Mouse (Mus musculus) forebrain, embryonic 11.5 days (tissue): Measurements from ENCODE around the gene Ankrd2. TPM values are rescaled to one million over a fixed set of nuclear protein-coding genes. Genes with fewer than 3 reads are reported as not detected.

Experiments
- ATAC-seq: fragments of 200-750 bp; cut with Nextera tagmentation; replicated peaks from 2 replicates; pipeline ENCODE4 v1.8.0; 2017; ENCODE audit warnings: moderate TSS enrichment; ENCODE audit not compliant: low FRiP score
- DNase-seq: peaks from one replicate; pipeline ENCODE4 v3.0.0-alpha.2; 2017; ENCODE audit warnings: low spot score
- H3K27ac ChIP-seq: fragments of 300-500 bp; sonication (generic); 2 replicates; pipeline ENCODE4 v1.5.1; 2014; ENCODE audit warnings: low read depth, low read length
- H3K27me3 ChIP-seq: fragments of 300-500 bp; sonication (generic); 2 replicates; pipeline ENCODE4 v1.6.1; 2014; ENCODE audit warnings: mild to moderate bottlenecking, low read length, mixed read lengths; ENCODE audit not compliant: control insufficient read depth, insufficient read depth
- H3K36me3 ChIP-seq: fragments of 300-500 bp; sonication (generic); 2 replicates; pipeline ENCODE4 v1.6.1; 2014; ENCODE audit warnings: mild to moderate bottlenecking, low read length, moderate library complexity, mixed read lengths; ENCODE audit not compliant: control insufficient read depth, insufficient read depth
- H3K4me1 ChIP-seq: fragments of 300-500 bp; sonication (generic); replicated peaks from 2 replicates; pipeline ENCODE4 v1.6.1; 2014; ENCODE audit warnings: low read length, mixed read lengths; ENCODE audit not compliant: control insufficient read depth, insufficient read depth
- H3K4me2 ChIP-seq: fragments of 300-500 bp; sonication (generic); 2 replicates; pipeline ENCODE4 v1.6.1; 2014; ENCODE audit warnings: low read depth, mild to moderate bottlenecking, low read length, moderate library complexity, mixed read lengths; ENCODE audit not compliant: severe bottlenecking
- H3K4me3 ChIP-seq: fragments of 300-500 bp; sonication (generic); 2 replicates; pipeline ENCODE4 v1.5.1; 2014; ENCODE audit warnings: low read depth, low read length
- H3K9ac ChIP-seq: fragments of 300-500 bp; sonication (generic); 2 replicates; pipeline ENCODE4 v1.6.1; 2014; ENCODE audit warnings: low read length
- H3K9me3 ChIP-seq: fragments of 300-500 bp; sonication (generic); 2 replicates; pipeline ENCODE4 v1.6.1; 2016; ENCODE audit warnings: low read length, mixed read lengths; ENCODE audit not compliant: control insufficient read depth
- WGBS: fragments of 180-500 bp; shearing (Covaris S2); extraction: QIAGEN DNeasy Blood & Tissue Kit; methylation state at CpG from one replicate; pipeline ENCODE4 v1.1.7; 2014; 5-methylcytosine and 5-hydroxymethylcytosine counted together
- polyA plus RNA-seq: library from polyadenylated mRNA; unstranded; fragments of >200 nt; fragmentation: Nextera tagmentation; extraction: Ambion mirVana; gene quantifications from 2 replicates; pipeline ENCODE4 v1.2.1, GENCODE M21; 2014

The Ankrd2 gene
- polyA plus RNA-seq, 1 experiment from 2014 or later = not detected

DNA sequence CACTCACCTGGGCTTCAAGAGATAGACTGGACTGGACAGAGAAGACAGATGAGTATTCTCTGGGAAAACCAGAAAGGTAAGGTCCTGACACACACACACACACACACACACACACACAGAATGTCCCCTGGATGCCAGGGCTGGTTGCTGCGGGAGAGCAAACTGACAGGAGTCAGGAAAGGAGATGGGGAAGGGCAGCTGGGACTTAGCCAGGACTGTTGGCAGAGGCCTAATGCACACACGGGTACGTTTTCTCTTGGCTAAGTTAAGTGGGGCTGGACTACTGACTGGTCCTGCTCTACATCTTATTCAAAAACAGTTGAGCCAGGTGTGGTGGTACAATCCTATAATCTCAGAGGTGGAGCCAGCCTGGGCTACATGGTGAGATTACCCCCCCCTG lies 557 bp downstream of the Ankrd2 start:
- no peak overlapping the region for H3K27ac ChIP-seq
- no peak for ATAC-seq
- no peak overlapping the region for H3K9ac ChIP-seq
- no peak for DNase-seq
- WGBS = 85% methylated on average over 3 of the region's 3 CpGs
- H3K4me3 ChIP-seq = no peak overlapping the region
- no peaks in the 10 kb centered on the region for H3K27me3 ChIP-seq
- peaks cover 3% of the 10 kb centered on the region; the same call in 1 of the 2 replicates for H3K4me1 ChIP-seq
- H3K36me3 ChIP-seq = no peaks in the 10 kb centered on the region
- H3K4me2 ChIP-seq = no peak overlapping the region
- H3K9me3 ChIP-seq = no peaks in the 10 kb centered on the region

DNA sequence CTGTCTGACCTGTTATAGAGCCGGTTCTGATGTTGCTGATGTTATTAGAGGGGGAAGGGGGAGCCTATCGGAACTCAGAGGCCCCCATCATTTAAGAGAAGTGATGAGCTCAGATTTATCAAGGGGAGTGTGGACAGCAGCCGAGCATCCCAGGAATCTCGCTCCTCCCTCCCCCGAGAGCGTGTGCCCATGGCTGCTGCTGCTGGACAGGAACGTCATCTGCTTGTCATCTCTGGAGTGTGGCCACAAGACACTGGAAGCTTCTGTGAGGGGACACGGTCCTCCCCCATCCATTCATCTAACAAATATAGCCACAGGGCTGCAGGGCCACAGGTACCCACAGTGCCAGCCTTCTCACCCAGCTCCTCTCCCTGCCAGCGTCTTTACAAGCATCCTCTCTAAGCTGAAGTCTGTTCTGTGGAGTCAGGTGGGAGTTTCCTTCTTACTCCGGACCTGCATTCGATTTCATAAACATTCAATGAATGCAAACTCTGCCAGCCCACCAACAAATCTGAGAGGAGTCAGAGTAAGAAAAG lies 1.4 kb downstream of the Ankrd2 start:
- Histone ChIP-seq H3K4me1 (peaks cover 3% of the 10 kb centered on the region; the same call in 1 of the 2 replicates), H3K36me3 (no peaks in the 10 kb centered on the region), H3K4me3 (no peak overlapping the region), H3K9me3 (no peaks in the 10 kb centered on the region), H3K9ac (no peak overlapping the region), H3K27ac (no peak overlapping the region), H3K27me3 (no peaks in the 10 kb centered on the region), H3K4me2 (no peak overlapping the region)
- DNase-seq (no peak), ATAC-seq (no peak)
- WGBS = 82% methylated on average over 11 of the region's 11 CpGs

- Histone ChIP-seq H3K9ac (no peak overlapping the region), H3K27ac (no peak overlapping the region), H3K4me1 (peaks cover 3% of the 10 kb centered on the region; the same call in 1 of the 2 replicates), H3K4me2 (no peak overlapping the region), H3K27me3 (no peaks in the 10 kb centered on the region), H3K36me3 (no peaks in the 10 kb centered on the region), H3K9me3 (no peaks in the 10 kb centered on the region), H3K4me3 (no peak overlapping the region)
- 91% methylated on average over 12 of the region's 12 CpGs for WGBS
- ATAC-seq (no peak), DNase-seq (no peak)
Observed at GRCm38 (mm10) chr19:42038310-42038709, 2.5 kb downstream of the Ankrd2 start.

DNA sequence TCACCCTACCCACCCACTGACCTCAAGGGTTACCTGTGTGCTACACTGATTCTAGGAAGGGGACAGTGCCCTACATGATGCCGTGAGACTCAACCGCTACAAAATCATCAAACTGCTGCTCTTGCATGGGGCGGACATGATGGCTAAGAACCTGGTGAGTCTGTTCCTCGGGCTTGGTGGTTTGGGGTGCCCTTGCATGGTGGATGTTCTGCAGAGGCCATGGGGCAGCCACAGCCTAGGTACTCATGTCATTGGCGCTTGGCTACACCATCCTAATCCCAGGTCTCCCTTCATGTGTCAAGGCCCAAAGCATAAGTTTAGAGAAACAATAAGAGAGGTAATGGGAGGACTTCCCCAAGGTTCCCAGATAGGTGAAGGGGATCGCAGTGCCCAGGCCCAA lies 8.2 kb downstream of the Ankrd2 start:
- Histone ChIP-seq H3K27ac (no peak overlapping the region), H3K4me2 (no peak overlapping the region), H3K27me3 (no peaks in the 10 kb centered on the region), H3K9me3 (no peaks in the 10 kb centered on the region), H3K36me3 (no peaks in the 10 kb centered on the region), H3K4me3 (no peak overlapping the region), H3K9ac (no peak overlapping the region), H3K4me1 (no peaks in the 10 kb centered on the region)
- 94% methylated on average over 6 of the region's 6 CpGs for WGBS
- no peak for ATAC-seq
- DNase-seq = no peak

GRCm38 (mm10) chr19:42045269-42046102 lies 9.7 kb downstream of the Ankrd2 start, which contains the start of gene Hoga1:
Gene Hoga1, plus strand, starts transcription at chr19:42045610.
- DNase-seq = peak; percentile 86
- peak; percentile 89 for ATAC-seq
- WGBS = 28% methylated on average over 23 of the region's 23 CpGs
- H3K36me3 ChIP-seq = no peaks in the 10 kb centered on the region
- H3K9ac ChIP-seq = peak within 1 kb of the TSS; percentile 24; the same call in 1 of the 2 replicates
- H3K27me3 ChIP-seq = no peaks in the 10 kb centered on the region
- no peaks in the 10 kb centered on the region for H3K9me3 ChIP-seq
- H3K27ac ChIP-seq = no peak within 1 kb of the TSS
- no peaks in the 10 kb centered on the region for H3K4me1 ChIP-seq
- peak within 1 kb of the TSS; percentile 29 for H3K4me3 ChIP-seq
- peak within 1 kb of the TSS; percentile 44 for H3K4me2 ChIP-seq

DNA sequence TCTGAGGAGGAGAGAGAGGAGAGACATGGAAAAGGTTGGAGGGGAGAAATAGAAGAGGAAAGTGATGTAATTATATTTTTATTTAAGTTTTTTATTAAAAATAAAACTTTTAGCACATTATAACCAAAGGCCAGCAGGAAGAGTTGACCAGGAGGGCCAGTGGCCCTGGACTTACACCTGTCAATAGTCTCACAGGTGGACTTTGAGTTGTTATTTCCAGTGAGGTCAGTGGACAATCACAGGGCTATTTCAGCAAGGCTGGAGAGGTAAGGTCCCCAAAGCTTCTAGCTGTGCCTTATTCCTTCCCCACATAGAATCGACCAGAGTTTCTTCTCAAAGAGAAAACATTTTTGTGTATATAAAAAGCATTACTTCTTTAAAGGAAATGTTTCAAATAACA lies 14.5 kb downstream of the Ankrd2 start:
- no peak for ATAC-seq
- H3K9ac ChIP-seq = no peak overlapping the region

GRCm38 (mm10) chr19:42051351-42051750 lies 15.6 kb downstream of the Ankrd2 start:
- no peaks in the 10 kb centered on the region for H3K9me3 ChIP-seq

More for the DNA sequence above, 14.5 kb downstream of the Ankrd2 start:
- Histone ChIP-seq H3K4me1 (no peaks in the 10 kb centered on the region), H3K9me3 (no peaks in the 10 kb centered on the region), H3K36me3 (no peaks in the 10 kb centered on the region), H3K4me2 (no peak overlapping the region), H3K27ac (no peak overlapping the region), H3K4me3 (no peak overlapping the region), H3K27me3 (no peaks in the 10 kb centered on the region)
- DNase-seq = no peak
- whole genome bisulfite sequencing = 82% methylated on average over 1 of the region's 1 CpGs

GRCm38 (mm10) chr19:42051948-42052347 lies 16.1 kb downstream of the Ankrd2 start, which contains the start of gene 4933411K16Rik:
Gene 4933411K16Rik, plus strand, starts transcription at chr19:42052248.
- Histone ChIP-seq H3K27ac (no peak within 1 kb of the TSS), H3K36me3 (no peaks in the 10 kb centered on the region), H3K4me1 (no peaks in the 10 kb centered on the region), H3K27me3 (no peaks in the 10 kb centered on the region), H3K9me3 (no peaks in the 10 kb centered on the region), H3K9ac (no peak within 1 kb of the TSS), H3K4me2 (no peak within 1 kb of the TSS), H3K4me3 (no peak within 1 kb of the TSS)
- ATAC-seq (no peak), DNase-seq (no peak)
- WGBS = 72% methylated on average over 4 of the region's 4 CpGs

More at GRCm38 (mm10) chr19:42051351-42051750, 15.6 kb downstream of the Ankrd2 start:
- no peak overlapping the region for H3K4me3 ChIP-seq
- H3K4me2 ChIP-seq = no peak overlapping the region
- H3K9ac ChIP-seq = no peak overlapping the region
- no peaks in the 10 kb centered on the region for H3K27me3 ChIP-seq
- WGBS = 89% methylated on average over 3 of the region's 3 CpGs
- H3K27ac ChIP-seq = no peak overlapping the region
- H3K4me1 ChIP-seq = no peaks in the 10 kb centered on the region
- ATAC-seq (no peak), DNase-seq (no peak)
- H3K36me3 ChIP-seq = no peaks in the 10 kb centered on the region
